17 mouse cellular contexts compared by ENCODE assay signal in the genomic region with DNA sequence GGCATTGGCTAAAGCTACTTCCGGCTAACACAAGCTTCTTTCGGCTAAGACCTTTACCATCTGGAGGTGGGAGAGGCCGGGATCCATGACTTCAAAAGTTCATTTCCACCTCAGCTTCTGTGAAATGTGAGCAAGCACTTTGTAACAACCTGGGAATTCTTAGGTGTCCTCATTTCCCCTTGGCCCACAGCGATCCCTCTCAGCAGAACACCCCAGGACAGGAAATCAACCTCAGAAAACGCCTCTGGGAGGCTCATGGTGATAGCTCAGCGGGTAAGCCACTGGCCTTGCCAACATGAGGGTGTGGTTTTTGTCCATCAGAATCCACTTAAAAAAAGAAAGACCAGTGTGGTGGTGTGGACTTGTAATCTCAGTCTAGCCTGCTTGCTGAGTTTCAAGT.
"Had no signal": no experiment of that assay in that cellular context is flagged by ENCODE, and none has a peak within 500 bp of the region (broad histone marks: within the 10 kb centered on the region; RNA-seq: fewer than 3 reads in every experiment).

No protein-coding gene starts in this region.

- H3K27ac ChIP-seq: midbrain, embryonic 10.5 days; midbrain, embryonic 12.5 days; neural tube, embryonic 13.5 days; neural tube, embryonic 15.5 days; stomach, embryonic 15.5 days; stomach, postnatal 0 days had no signal

- H3K4me1 ChIP-seq: stomach, embryonic 15.5 days had no signal

- DNase-seq: lung, adult 18-20 months; lung, embryonic 14.5 days; lung, postnatal 10 days; lung, postnatal 4 days; midbrain, embryonic 14.5 days; right cerebral cortex, postnatal 14 days; thymus, adult 2 months; thymus, postnatal 25 days; thymus, postnatal 4 days had no signal

- ATAC-seq: midbrain, embryonic 16.5 days had no signal

- H3K4me3 ChIP-seq: midbrain, embryonic 10.5 days; midbrain, embryonic 12.5 days; myocyte; neural tube, embryonic 13.5 days; neural tube, embryonic 15.5 days; stomach, embryonic 15.5 days had no signal
